Mouse (Mus musculus): Measurements from ENCODE around the gene Olfr159. TPM values are rescaled to one million over a fixed set of nuclear protein-coding genes. Genes with fewer than 3 reads are reported as not detected.

Gene Olfr159
- polyA plus RNA-seq, 1 experiment from 2014 or later = not detected

DNA sequence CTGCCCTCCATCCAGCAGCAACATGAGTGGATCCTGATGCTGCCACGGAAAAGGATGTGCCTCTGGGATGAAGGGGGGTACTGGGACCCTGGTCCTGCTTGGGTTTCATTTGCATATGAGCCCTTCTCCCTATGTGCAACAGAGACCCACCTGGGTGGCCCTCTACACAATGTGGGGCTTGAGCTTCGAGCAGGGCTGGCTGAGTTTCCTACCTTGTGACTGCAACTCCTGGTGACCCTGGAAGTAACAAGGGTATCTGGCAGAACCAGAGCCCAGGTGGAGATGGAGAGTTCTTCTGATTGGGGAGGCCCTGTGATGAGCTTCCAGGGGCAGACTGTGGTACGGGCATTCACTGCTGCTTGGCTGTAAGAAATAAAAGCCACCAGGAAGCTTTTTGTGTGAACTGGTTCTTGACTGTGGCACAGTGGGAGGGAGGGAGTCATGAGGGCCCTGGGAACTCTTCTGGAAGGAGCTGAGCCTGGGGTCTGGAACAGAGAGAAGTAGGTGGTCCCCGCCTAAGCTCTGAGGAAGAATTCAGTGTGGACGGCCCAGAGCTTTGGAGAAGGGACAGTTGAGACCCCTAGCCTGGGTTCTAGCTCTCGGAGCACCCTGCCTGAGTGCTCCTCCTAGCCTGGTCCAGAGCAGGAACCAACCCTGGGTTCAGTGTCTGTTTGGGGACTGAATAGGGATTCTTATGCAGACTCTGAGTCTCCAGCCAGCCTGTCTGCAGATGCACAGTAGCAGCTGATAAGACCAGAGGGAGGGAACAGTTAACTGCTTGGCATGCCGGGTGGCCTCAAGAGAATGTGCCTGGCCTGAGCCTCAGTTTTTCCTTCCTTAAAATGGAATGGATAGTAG lies 42.9 kb downstream of the Olfr159 start:
- H3K36me3 ChIP-seq (replicated peaks) = no peaks in the 10 kb centered on the region
- H3K27ac ChIP-seq (replicated peaks) = peak overlapping the region; percentile 30; the same call in 1 of the 2 replicates
- DNase-seq (ENCODE audit: low spot score) = no peak
- H3K4me3 ChIP-seq = no peak overlapping the region
- no peaks in the 10 kb centered on the region for H3K27me3 ChIP-seq (replicated peaks; ENCODE audit: low read depth, poor library complexity, severe bottlenecking)
- no peaks in the 10 kb centered on the region for H3K9me3 ChIP-seq
- H3K4me1 ChIP-seq = peaks cover 43% of the 10 kb centered on the region
- WGBS = 78% methylated on average over 7 of the region's 7 CpGs

DNA sequence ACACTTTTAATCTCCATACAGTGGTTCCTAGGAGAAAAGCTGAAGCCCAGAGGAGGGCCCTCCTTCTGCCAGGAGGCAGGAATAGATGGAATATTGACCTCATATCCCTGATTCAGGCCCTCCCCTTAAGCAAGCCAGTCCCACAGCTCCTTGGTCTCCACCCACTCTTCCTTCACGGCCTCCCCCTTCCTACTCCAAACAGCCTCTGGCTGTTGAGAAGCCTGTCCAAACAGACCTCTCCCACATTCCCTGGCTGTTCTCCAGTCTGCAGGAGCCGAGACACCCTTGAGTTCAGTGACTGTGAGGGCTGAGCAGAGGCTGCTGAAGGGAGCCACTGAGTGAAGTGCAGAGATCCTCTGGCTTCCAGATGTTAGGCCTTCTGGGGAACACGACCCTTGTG lies 43.8 kb downstream of the Olfr159 start, which contains the start of gene Hrct1:
TSS of gene Hrct1 (plus strand) at position 194 of the 400 bp plus-strand sequence.
- H3K9me3 ChIP-seq = no peaks in the 10 kb centered on the region
- no peaks in the 10 kb centered on the region for H3K36me3 ChIP-seq (replicated peaks)
- peak within 1 kb of the TSS; percentile 30; the same call in 1 of the 2 replicates for H3K27ac ChIP-seq (replicated peaks)
- no peak within 1 kb of the TSS for H3K4me3 ChIP-seq
- 37% methylated on average over 3 of the region's 3 CpGs for WGBS
- DNase-seq (ENCODE audit: low spot score) = no peak
- peaks cover 39% of the 10 kb centered on the region for H3K4me1 ChIP-seq
- H3K27me3 ChIP-seq (replicated peaks; ENCODE audit: low read depth, poor library complexity, severe bottlenecking) = no peaks in the 10 kb centered on the region

DNA sequence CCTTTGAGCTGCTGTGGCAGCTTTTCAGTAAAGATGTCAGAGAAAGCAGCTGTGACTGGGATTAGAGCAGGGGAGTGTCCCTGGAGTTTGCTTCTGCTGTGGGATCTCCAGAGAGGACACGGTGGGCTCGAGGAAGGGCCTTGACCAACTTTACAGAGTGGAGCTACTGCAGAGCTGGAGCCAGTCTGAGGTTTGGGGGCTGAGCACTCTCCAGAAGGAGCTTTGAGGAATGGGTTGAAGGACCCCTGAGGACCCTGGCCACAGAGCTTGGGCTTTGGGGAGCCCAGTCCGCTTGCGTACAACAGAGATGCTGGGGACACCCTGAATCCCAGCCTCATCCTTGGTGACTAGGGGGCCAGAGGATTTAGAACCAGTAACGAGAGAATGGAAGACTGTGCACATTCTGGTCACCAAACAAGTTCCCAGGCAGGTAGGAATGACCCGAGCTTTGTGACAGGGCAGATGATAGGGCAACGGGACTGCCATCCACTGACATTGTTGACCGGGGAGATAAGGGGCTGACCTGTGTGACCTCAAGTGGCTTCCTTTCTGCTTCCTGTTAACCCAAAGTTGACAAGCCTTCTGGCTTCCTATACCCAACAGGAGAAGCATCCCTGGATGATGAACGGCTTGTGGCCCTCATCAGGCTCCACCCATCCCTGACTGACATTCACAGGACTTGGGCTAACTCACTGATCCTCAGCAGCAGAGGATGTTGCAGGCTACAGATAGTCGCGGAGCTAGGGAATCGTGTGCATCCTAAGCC lies 44.4 kb downstream of the Olfr159 start:
- H3K36me3 ChIP-seq (replicated peaks) = no peaks in the 10 kb centered on the region
- H3K4me1 ChIP-seq = peaks cover 39% of the 10 kb centered on the region
- DNase-seq (ENCODE audit: low spot score) = no peak
- no peak overlapping the region for H3K4me3 ChIP-seq
- 63% methylated on average over 12 of the region's 12 CpGs for WGBS
- H3K27me3 ChIP-seq (replicated peaks; ENCODE audit: low read depth, poor library complexity, severe bottlenecking) = no peaks in the 10 kb centered on the region
- H3K9me3 ChIP-seq = no peaks in the 10 kb centered on the region
- H3K27ac ChIP-seq (replicated peaks) = no peak overlapping the region

DNA sequence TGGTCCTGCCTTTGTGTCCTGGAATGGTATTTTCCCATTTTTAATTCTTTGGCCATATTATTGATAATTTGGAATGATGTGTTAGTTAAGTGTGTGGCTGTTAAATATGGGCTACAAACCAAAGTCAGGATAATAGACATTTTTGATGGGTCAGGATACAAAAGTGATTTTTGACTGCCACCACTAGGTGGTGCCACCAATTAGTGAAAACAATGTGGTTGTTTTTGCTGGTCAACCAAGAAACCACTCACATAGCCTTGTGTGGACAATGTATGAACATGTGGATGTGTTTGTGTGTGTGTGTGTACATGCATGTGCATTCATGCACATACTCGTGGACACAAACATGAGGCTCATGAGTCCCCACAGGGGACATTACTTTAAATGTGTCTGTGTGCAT lies 46.0 kb downstream of the Olfr159 start:
- Histone ChIP-seq H3K9me3 (no peaks in the 10 kb centered on the region), H3K36me3 (replicated peaks) (no peaks in the 10 kb centered on the region), H3K27ac (replicated peaks) (no peak overlapping the region), H3K27me3 (replicated peaks; ENCODE audit: low read depth, poor library complexity, severe bottlenecking) (no peaks in the 10 kb centered on the region), H3K4me1 (peaks cover 29% of the 10 kb centered on the region), H3K4me3 (no peak overlapping the region)
- WGBS = 47% methylated on average over 1 of the region's 1 CpGs
- DNase-seq (ENCODE audit: low spot score) = peak; percentile 34

DNA sequence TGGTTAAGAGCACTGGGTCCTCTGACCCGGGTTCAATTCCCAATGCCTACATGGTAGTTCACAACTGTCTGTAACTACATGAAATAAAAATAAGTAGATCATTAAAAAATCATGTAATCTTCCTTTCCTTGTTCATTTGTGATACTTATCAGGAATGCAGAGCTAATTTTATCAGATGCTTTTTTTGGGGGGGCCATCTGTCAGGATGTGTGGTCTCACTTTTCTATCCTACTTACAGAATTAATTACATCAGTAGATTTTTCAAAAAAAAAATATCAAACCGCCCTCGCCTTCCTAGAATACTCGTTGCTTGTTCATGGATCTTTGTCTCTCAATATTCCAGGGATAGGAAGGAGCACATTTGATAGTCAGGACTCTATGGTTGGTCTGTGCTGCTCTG lies 48.6 kb downstream of the Olfr159 start:
- H3K36me3 ChIP-seq (replicated peaks) = no peaks in the 10 kb centered on the region
- H3K27ac ChIP-seq (replicated peaks) = no peak overlapping the region
- no peaks in the 10 kb centered on the region for H3K27me3 ChIP-seq (replicated peaks; ENCODE audit: low read depth, poor library complexity, severe bottlenecking)
- no peaks in the 10 kb centered on the region for H3K9me3 ChIP-seq
- WGBS = 95% methylated on average over 4 of the region's 4 CpGs
- DNase-seq (ENCODE audit: low spot score) = no peak
- H3K4me3 ChIP-seq = no peak overlapping the region
- peaks cover 10% of the 10 kb centered on the region for H3K4me1 ChIP-seq

DNA sequence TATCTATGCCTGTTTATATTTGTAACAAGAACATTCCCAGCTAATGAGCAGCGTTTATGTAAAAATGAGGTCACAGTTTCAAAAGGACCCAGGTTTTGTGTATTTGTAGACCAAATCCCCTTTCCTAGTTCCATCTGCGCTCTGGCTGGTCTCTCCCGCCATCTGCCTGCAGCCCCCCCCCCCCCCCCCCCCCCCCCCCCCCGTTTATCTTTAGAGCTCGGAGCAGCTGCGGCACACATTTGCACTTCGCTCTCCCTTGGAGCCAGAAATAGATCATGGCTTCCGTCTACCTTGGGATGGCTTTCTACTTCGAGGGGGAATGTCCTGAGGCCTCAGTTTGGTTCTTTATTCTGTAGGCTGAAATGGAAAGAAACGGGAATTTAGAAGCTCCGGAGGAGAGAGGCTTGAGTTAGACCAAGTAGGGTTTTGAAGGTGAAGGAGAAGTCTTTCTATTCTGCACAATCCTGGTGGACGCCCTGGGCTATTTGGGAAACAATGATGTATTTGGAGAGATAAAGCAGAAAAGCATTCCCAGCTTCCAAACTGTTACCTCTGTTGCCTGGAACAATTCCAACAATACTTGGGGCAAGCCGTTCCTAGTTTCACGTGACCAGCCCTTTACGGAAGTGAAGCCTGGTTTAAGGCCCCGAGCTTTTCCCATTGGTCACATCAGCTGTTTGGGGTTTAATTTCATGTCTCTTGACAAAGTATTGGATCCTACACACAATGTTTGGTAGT lies 50.1 kb downstream of the Olfr159 start:
- H3K27me3 ChIP-seq (replicated peaks; ENCODE audit: low read depth, poor library complexity, severe bottlenecking) = no peaks in the 10 kb centered on the region
- no peak for DNase-seq (ENCODE audit: low spot score)
- no peaks in the 10 kb centered on the region for H3K9me3 ChIP-seq
- H3K4me1 ChIP-seq = no peaks in the 10 kb centered on the region
- no peak overlapping the region for H3K27ac ChIP-seq (replicated peaks)
- H3K4me3 ChIP-seq = no peak overlapping the region
- WGBS = 63% methylated on average over 15 of the region's 16 CpGs
- H3K36me3 ChIP-seq (replicated peaks) = no peaks in the 10 kb centered on the region

Other genes with a start within 250 kb of the Olfr159 start
- gene Tpm2, start 247.2 kb downstream of the Olfr159 start, polyA plus RNA-seq (2016; fragmentation: Nextera tagmentation; extraction: Ambion mirVana) = 59.4 and 61.1 TPM in 2 replicates
- 35.7 and 36.0 TPM in 2 replicates for gene Creb3, start 208.7 kb downstream of the Olfr159 start, polyA plus RNA-seq (2016; fragmentation: Nextera tagmentation; extraction: Ambion mirVana)
- gene Tln1, start 208.3 kb downstream of the Olfr159 start, polyA plus RNA-seq (2016; fragmentation: Nextera tagmentation; extraction: Ambion mirVana) = 53.1 and 53.5 TPM in 2 replicates
- gene Rgp1, start 192.3 kb downstream of the Olfr159 start, polyA plus RNA-seq (2016; fragmentation: Nextera tagmentation; extraction: Ambion mirVana) = 17.5 and 18.8 TPM in 2 replicates
- 26.6 and 28.0 TPM in 2 replicates for gene Gba2, start 192.1 kb downstream of the Olfr159 start, polyA plus RNA-seq (2016; fragmentation: Nextera tagmentation; extraction: Ambion mirVana)
- 0.34 and 0.99 TPM in 2 replicates for gene Msmp, start 186.5 kb downstream of the Olfr159 start, polyA plus RNA-seq (2016; fragmentation: Nextera tagmentation; extraction: Ambion mirVana)
- gene Npr2, start 139.1 kb downstream of the Olfr159 start, polyA plus RNA-seq (2016; fragmentation: Nextera tagmentation; extraction: Ambion mirVana) = 12.5 and 16.7 TPM in 2 replicates
- gene Spag8, start 117.4 kb downstream of the Olfr159 start, polyA plus RNA-seq (2016; fragmentation: Nextera tagmentation; extraction: Ambion mirVana) = 1.8 and 2.0 TPM in 2 replicates
- gene Hint2, start 114.5 kb downstream of the Olfr159 start, polyA plus RNA-seq (2016; fragmentation: Nextera tagmentation; extraction: Ambion mirVana) = 71.7 and 72.8 TPM in 2 replicates
- 4.0 and 5.1 TPM in 2 replicates for gene Tmem8b, start 102.0 kb downstream of the Olfr159 start, polyA plus RNA-seq (2016; fragmentation: Nextera tagmentation; extraction: Ambion mirVana)
- gene Fam221b, start 101.9 kb downstream of the Olfr159 start, polyA plus RNA-seq (2016; fragmentation: Nextera tagmentation; extraction: Ambion mirVana) = 1.4 and 1.7 TPM in 2 replicates
- 0.07 TPM in 1 of 2 replicates, not detected in the other for gene Olfr70, start 70.2 kb downstream of the Olfr159 start, polyA plus RNA-seq (2016; fragmentation: Nextera tagmentation; extraction: Ambion mirVana)
- gene Olfr71, start 60.8 kb downstream of the Olfr159 start, polyA plus RNA-seq (2016; fragmentation: Nextera tagmentation; extraction: Ambion mirVana) = not detected in 2 replicates
- 0.14 TPM in 1 of 2 replicates, not detected in the other for gene Hrct1, start 43.8 kb downstream of the Olfr159 start, polyA plus RNA-seq (2016; fragmentation: Nextera tagmentation; extraction: Ambion mirVana)
- gene Spaar, start 41.0 kb downstream of the Olfr159 start, polyA plus RNA-seq (2016; fragmentation: Nextera tagmentation; extraction: Ambion mirVana) = 0.06 TPM in 1 of 2 replicates, not detected in the other
- not detected in 2 replicates for gene Olfr156, start 52.9 kb upstream of the Olfr159 start, polyA plus RNA-seq (2016; fragmentation: Nextera tagmentation; extraction: Ambion mirVana)
- gene Olfr157, start 69.2 kb upstream of the Olfr159 start, polyA plus RNA-seq (2016; fragmentation: Nextera tagmentation; extraction: Ambion mirVana) = not detected in 2 replicates
- gene Olfr155, start 80.6 kb upstream of the Olfr159 start, polyA plus RNA-seq (2016; fragmentation: Nextera tagmentation; extraction: Ambion mirVana) = not detected in 2 replicates
- 17.4 and 19.3 TPM in 2 replicates for gene Reck, start 104.5 kb upstream of the Olfr159 start, polyA plus RNA-seq (2016; fragmentation: Nextera tagmentation; extraction: Ambion mirVana)
- 55.8 and 75.8 TPM in 2 replicates for gene Glipr2, start 186.4 kb upstream of the Olfr159 start, polyA plus RNA-seq (2016; fragmentation: Nextera tagmentation; extraction: Ambion mirVana)
- gene Ccin, start 212.5 kb upstream of the Olfr159 start, polyA plus RNA-seq (2016; fragmentation: Nextera tagmentation; extraction: Ambion mirVana) = not detected in 2 replicates
- gene Clta, start 233.4 kb upstream of the Olfr159 start, polyA plus RNA-seq (2016; fragmentation: Nextera tagmentation; extraction: Ambion mirVana) = 212 and 222 TPM in 2 replicates